Mouse (Mus musculus): Measurements from ENCODE around the gene Capns1.

GRCm38 (mm10) chr7:30164745-30165144 is 33.9 kb downstream of the Capns1 start:
- no peak for TF ChIP-seq CTCF (IDR thresholded peaks at IDR 0.05; ENCODE audit: low read depth, low read length)
- TF ChIP-seq POLR2A (IDR thresholded peaks at IDR 0.05; ENCODE audit: extremely low read depth, insufficient read depth, low read length): no peak

Data from liver, adult 2 months (tissue).